Mouse (Mus musculus) liver, embryonic 14.5 days (tissue): ENCODE measurements around the gene Capns1.

Experiments used
- CTCF ChIP-seq: IDR thresholded peaks from 2 replicates; pipeline ENCODE4 v1.5.1; 2016; ENCODE audit warnings: antibody characterized with exemption, low read depth, control low read depth
- EP300 ChIP-seq: IDR thresholded peaks from 2 replicates; pipeline ENCODE4 v1.6.1; 2016; ENCODE audit warnings: antibody characterized with exemption, low read depth

- TF ChIP-seq CTCF (no peak), EP300 (no peak)
Observed at GRCm38 (mm10) chr7:30235625-30236024, 37.0 kb upstream of the Capns1 start, which contains the start of gene Ovol3.
